Mouse (Mus musculus): ENCODE data around the gene Olfm2. TPM values are rescaled to one million over a fixed set of nuclear protein-coding genes. Genes with fewer than 3 reads are reported as not detected.

Gene Olfm2
- polyA plus RNA-seq, 1 experiment from 2014 or later = 143 TPM

DNA sequence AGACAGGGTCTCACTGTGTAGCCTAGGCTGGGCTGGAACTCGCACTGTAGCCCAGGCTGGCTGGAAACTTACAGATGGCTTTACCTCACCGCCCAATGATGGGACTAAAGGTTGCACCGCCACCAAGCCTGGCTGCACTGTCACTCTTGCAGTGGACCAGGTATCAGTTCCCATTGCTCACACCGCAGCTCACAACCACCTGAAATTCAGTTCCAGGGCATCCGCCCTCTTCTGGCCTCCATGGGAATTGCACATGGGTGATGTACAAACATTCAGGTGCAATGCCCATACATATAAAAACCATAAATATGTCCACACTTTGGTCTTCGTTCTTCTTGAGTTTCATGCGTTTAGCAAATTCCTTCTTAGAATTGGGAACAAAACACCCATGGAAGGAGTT lies 30.8 kb downstream of the Olfm2 start:
- Histone ChIP-seq H3K4me3 (replicated peaks; ENCODE audit: low read depth, low read length) (no peak overlapping the region), H3K4me1 (ENCODE audit: control insufficient read depth, insufficient read depth, low read length) (peaks cover 13% of the 10 kb centered on the region), H3K27me3 (ENCODE audit: control insufficient read depth, insufficient read depth, low read length) (no peaks in the 10 kb centered on the region), H3K36me3 (ENCODE audit: control insufficient read depth, insufficient read depth, low read length) (no peaks in the 10 kb centered on the region), H3K4me2 (ENCODE audit: low read length) (no peak overlapping the region), H3K9ac (replicated peaks; ENCODE audit: low read length) (no peak overlapping the region), H3K27ac (replicated peaks; ENCODE audit: low read depth, low read length) (no peak overlapping the region), H3K9me3 (ENCODE audit: control insufficient read depth, low read length) (no peaks in the 10 kb centered on the region)
- no peak for ATAC-seq (ENCODE audit: low FRiP score, low TSS enrichment)
- DNase-seq = no peak
- WGBS = 73% methylated on average over 7 of the region's 7 CpGs

GRCm38 (mm10) chr9:20713478-20713987 lies 32.6 kb downstream of the Olfm2 start:
- H3K27me3 ChIP-seq (ENCODE audit: control insufficient read depth, insufficient read depth, low read length) = no peaks in the 10 kb centered on the region
- peak overlapping the region; percentile 12; the same call in 1 of the 2 replicates for H3K9ac ChIP-seq (replicated peaks; ENCODE audit: low read length)
- 12% methylated on average over 10 of the region's 11 CpGs for WGBS
- peaks cover 13% of the 10 kb centered on the region for H3K4me1 ChIP-seq (ENCODE audit: control insufficient read depth, insufficient read depth, low read length)
- H3K27ac ChIP-seq (replicated peaks; ENCODE audit: low read depth, low read length) = peak overlapping the region; percentile 77
- no peak overlapping the region for H3K4me3 ChIP-seq (replicated peaks; ENCODE audit: low read depth, low read length)
- H3K9me3 ChIP-seq (ENCODE audit: control insufficient read depth, low read length) = no peaks in the 10 kb centered on the region
- H3K36me3 ChIP-seq (ENCODE audit: control insufficient read depth, insufficient read depth, low read length) = no peaks in the 10 kb centered on the region
- DNase-seq (peak; percentile 59), ATAC-seq (ENCODE audit: low FRiP score, low TSS enrichment) (peak; percentile 73)
- peak overlapping the region; percentile 6; the same call in 1 of the 2 replicates for H3K4me2 ChIP-seq (ENCODE audit: low read length)

DNA sequence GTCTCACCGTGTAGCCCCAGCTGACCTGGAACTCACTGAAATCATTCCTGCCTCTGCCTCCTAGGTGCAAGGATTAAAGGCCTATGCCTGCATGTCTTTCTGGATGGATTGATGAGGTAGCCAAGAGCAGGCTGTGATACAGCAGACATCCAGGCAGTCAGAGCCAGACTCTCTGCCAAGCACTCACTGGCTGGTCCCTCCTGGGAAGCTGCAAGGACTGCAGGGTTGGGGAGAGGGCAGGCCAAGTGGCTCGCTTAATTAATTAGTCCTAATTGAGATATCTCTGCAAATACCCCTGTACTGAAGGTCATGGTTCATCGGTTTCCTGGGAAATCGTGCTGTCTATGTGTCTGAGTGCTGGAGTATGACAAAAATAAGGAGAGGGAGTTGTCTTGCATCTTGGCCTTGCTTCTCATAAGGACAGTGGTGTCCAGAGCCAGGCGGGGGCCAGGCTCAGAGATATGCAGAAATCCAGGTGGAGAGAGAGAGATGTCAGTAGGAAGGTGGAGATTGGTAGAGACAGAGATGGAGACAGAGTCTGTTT lies 33.1 kb downstream of the Olfm2 start:
- DNase-seq (no peak), ATAC-seq (ENCODE audit: low FRiP score, low TSS enrichment) (peak; percentile 40; the same call in 1 of the 2 replicates)
- peak overlapping the region; percentile 6; the same call in 1 of the 2 replicates for H3K4me2 ChIP-seq (ENCODE audit: low read length)
- H3K9ac ChIP-seq (replicated peaks; ENCODE audit: low read length) = no peak overlapping the region; the same call in 1 of the 2 replicates
- H3K4me1 ChIP-seq (ENCODE audit: control insufficient read depth, insufficient read depth, low read length) = peaks cover 13% of the 10 kb centered on the region
- WGBS = 38% methylated on average over 5 of the region's 5 CpGs
- peak overlapping the region; percentile 77 for H3K27ac ChIP-seq (replicated peaks; ENCODE audit: low read depth, low read length)
- no peak overlapping the region for H3K4me3 ChIP-seq (replicated peaks; ENCODE audit: low read depth, low read length)
- H3K9me3 ChIP-seq (ENCODE audit: control insufficient read depth, low read length) = no peaks in the 10 kb centered on the region
- no peaks in the 10 kb centered on the region for H3K27me3 ChIP-seq (ENCODE audit: control insufficient read depth, insufficient read depth, low read length)
- no peaks in the 10 kb centered on the region for H3K36me3 ChIP-seq (ENCODE audit: control insufficient read depth, insufficient read depth, low read length)

DNA sequence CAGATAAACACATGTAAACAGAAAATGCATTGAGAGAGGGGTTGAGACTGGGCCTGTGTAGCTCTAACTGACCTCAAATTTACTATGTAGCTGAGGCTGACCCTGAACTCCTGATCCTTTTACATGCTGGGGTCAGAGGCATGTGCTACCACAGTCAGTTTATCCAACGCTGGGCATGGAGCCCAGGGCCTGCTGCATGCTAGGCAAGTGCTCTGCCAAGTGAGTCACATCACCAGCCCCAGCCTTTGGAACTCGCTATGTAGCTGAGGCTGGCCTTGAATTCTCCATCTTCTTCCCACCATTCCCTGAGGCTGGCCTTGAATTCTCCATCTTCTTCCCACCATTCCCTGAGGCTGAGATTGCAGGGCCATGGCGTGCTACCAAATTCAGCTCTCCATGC lies 35.7 kb downstream of the Olfm2 start:
- Histone ChIP-seq H3K27me3 (ENCODE audit: control insufficient read depth, insufficient read depth, low read length) (no peaks in the 10 kb centered on the region), H3K4me2 (ENCODE audit: low read length) (no peak overlapping the region), H3K27ac (replicated peaks; ENCODE audit: low read depth, low read length) (no peak overlapping the region), H3K9ac (replicated peaks; ENCODE audit: low read length) (no peak overlapping the region), H3K4me3 (replicated peaks; ENCODE audit: low read depth, low read length) (no peak overlapping the region), H3K9me3 (ENCODE audit: control insufficient read depth, low read length) (no peaks in the 10 kb centered on the region), H3K4me1 (ENCODE audit: control insufficient read depth, insufficient read depth, low read length) (peaks cover 13% of the 10 kb centered on the region), H3K36me3 (ENCODE audit: control insufficient read depth, insufficient read depth, low read length) (no peaks in the 10 kb centered on the region)
- 83% methylated on average over 3 of the region's 3 CpGs for WGBS
- no peak for DNase-seq
- ATAC-seq (ENCODE audit: low FRiP score, low TSS enrichment) = no peak

- ATAC-seq (ENCODE audit: low FRiP score, low TSS enrichment) (no peak), DNase-seq (no peak)
- Histone ChIP-seq H3K27me3 (ENCODE audit: control insufficient read depth, insufficient read depth, low read length) (no peaks in the 10 kb centered on the region), H3K9me3 (ENCODE audit: control insufficient read depth, low read length) (no peaks in the 10 kb centered on the region), H3K27ac (replicated peaks; ENCODE audit: low read depth, low read length) (no peak overlapping the region), H3K9ac (replicated peaks; ENCODE audit: low read length) (no peak overlapping the region), H3K4me2 (ENCODE audit: low read length) (no peak overlapping the region), H3K36me3 (ENCODE audit: control insufficient read depth, insufficient read depth, low read length) (no peaks in the 10 kb centered on the region), H3K4me3 (replicated peaks; ENCODE audit: low read depth, low read length) (no peak overlapping the region), H3K4me1 (ENCODE audit: control insufficient read depth, insufficient read depth, low read length) (peaks cover 17% of the 10 kb centered on the region)
- WGBS = 44% methylated on average over 4 of the region's 4 CpGs
Observed at GRCm38 (mm10) chr9:20705981-20706380, 40.2 kb downstream of the Olfm2 start.

DNA sequence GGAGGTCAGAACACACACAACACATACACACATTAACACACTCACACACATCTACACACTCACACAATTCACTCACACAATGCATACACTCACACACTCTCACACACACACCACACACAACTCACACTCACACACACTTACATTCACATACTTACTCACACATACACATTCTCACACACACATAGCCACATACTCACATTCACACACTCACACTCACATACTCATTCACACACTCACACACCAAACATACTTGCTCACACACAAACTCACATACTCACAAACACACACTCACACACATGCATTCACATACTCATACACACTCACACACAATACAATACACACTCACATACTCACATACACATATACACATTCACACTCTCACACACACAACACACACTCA lies 40.7 kb downstream of the Olfm2 start:
- Histone ChIP-seq H3K4me3 (replicated peaks; ENCODE audit: low read depth, low read length) (no peak overlapping the region), H3K4me2 (ENCODE audit: low read length) (no peak overlapping the region), H3K36me3 (ENCODE audit: control insufficient read depth, insufficient read depth, low read length) (no peaks in the 10 kb centered on the region), H3K27me3 (ENCODE audit: control insufficient read depth, insufficient read depth, low read length) (no peaks in the 10 kb centered on the region), H3K4me1 (ENCODE audit: control insufficient read depth, insufficient read depth, low read length) (peaks cover 17% of the 10 kb centered on the region), H3K9me3 (ENCODE audit: control insufficient read depth, low read length) (no peaks in the 10 kb centered on the region), H3K9ac (replicated peaks; ENCODE audit: low read length) (no peak overlapping the region), H3K27ac (replicated peaks; ENCODE audit: low read depth, low read length) (no peak overlapping the region)
- DNase-seq (no peak), ATAC-seq (ENCODE audit: low FRiP score, low TSS enrichment) (no peak)

DNA sequence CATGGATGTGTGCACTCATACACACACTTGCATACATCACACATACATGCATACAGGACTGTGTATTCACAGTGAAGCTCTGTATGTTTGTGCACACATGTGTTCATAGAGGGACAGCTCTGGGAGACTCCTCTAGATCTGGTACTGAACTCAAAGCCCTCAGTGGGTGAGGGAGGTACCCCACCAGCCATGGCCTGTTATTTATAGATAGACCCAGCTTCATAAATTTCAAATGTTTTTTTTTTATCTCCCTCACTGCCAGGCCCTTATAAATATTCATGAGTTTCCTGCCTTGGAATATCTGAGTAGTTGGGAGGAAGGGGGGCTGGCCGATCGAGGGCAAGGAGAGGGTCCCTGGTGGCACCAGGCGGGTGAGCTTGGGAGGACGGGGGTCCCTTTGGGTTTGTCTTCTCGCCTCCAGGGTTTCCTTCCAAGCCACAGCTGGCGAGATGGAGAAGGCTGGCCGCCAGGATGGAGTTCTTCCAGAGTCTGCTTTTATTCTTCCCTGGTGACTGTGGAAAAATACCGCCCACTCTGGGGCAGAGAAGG lies 42.2 kb downstream of the Olfm2 start:
- H3K4me3 ChIP-seq (replicated peaks; ENCODE audit: low read depth, low read length) = no peak overlapping the region
- peak; percentile 76 for ATAC-seq (ENCODE audit: low FRiP score, low TSS enrichment)

GRCm38 (mm10) chr9:20697466-20697865 lies 48.7 kb downstream of the Olfm2 start:
- peaks cover 27% of the 10 kb centered on the region for H3K4me1 ChIP-seq (ENCODE audit: control insufficient read depth, insufficient read depth, low read length)
- 5% methylated on average over 8 of the region's 8 CpGs for WGBS
- no peaks in the 10 kb centered on the region for H3K36me3 ChIP-seq (ENCODE audit: control insufficient read depth, insufficient read depth, low read length)
- no peaks in the 10 kb centered on the region for H3K9me3 ChIP-seq (ENCODE audit: control insufficient read depth, low read length)
- peak; percentile 35 for DNase-seq
- H3K27ac ChIP-seq (replicated peaks; ENCODE audit: low read depth, low read length) = peak overlapping the region; percentile 33
- no peak overlapping the region for H3K9ac ChIP-seq (replicated peaks; ENCODE audit: low read length)
- H3K4me2 ChIP-seq (ENCODE audit: low read length) = no peak overlapping the region
- no peaks in the 10 kb centered on the region for H3K27me3 ChIP-seq (ENCODE audit: control insufficient read depth, insufficient read depth, low read length)
- no peak overlapping the region for H3K4me3 ChIP-seq (replicated peaks; ENCODE audit: low read depth, low read length)
- no peak for ATAC-seq (ENCODE audit: low FRiP score, low TSS enrichment)

More for the DNA sequence above, 42.2 kb downstream of the Olfm2 start:
- 12% methylated on average over 8 of the region's 8 CpGs for WGBS
- H3K36me3 ChIP-seq (ENCODE audit: control insufficient read depth, insufficient read depth, low read length) = no peaks in the 10 kb centered on the region
- H3K4me2 ChIP-seq (ENCODE audit: low read length) = peak overlapping the region; percentile 18; the same call in 1 of the 2 replicates
- peak overlapping the region; percentile 81 for H3K27ac ChIP-seq (replicated peaks; ENCODE audit: low read depth, low read length)
- DNase-seq = peak; percentile 81
- H3K27me3 ChIP-seq (ENCODE audit: control insufficient read depth, insufficient read depth, low read length) = no peaks in the 10 kb centered on the region
- no peaks in the 10 kb centered on the region for H3K9me3 ChIP-seq (ENCODE audit: control insufficient read depth, low read length)
- peaks cover 17% of the 10 kb centered on the region for H3K4me1 ChIP-seq (ENCODE audit: control insufficient read depth, insufficient read depth, low read length)
- H3K9ac ChIP-seq (replicated peaks; ENCODE audit: low read length) = no peak overlapping the region; the same call in 1 of the 2 replicates

Measured in midbrain, embryonic 14.5 days (tissue).